Mouse (Mus musculus) myocyte (in vitro differentiated cells): ENCODE results near the gene Pafah1b2.

Source experiments
- E2F4 ChIP-seq: IDR thresholded peaks from one replicate; pipeline ENCODE4 v1.6.1; 2011; ENCODE audit warnings: mild to moderate bottlenecking, control low read depth, moderate library complexity; ENCODE audit not compliant: insufficient read depth
- MAX ChIP-seq: IDR thresholded peaks from one replicate; pipeline ENCODE4 v1.6.1; 2011; ENCODE audit warnings: low read depth, mild to moderate bottlenecking, control low read depth
- MYOG ChIP-seq, 3 experiments: IDR thresholded peaks; one replicate each; pipeline ENCODE4 v1.6.1; 2011; ENCODE audit warnings: control low read depth in 2 of 3, low read depth in 2 of 3, mild to moderate bottlenecking in 2 of 3; ENCODE audit not compliant: insufficient read length in 2 of 3, control insufficient read depth in 1 of 3, insufficient read depth in 1 of 3
- POLR2A ChIP-seq: IDR thresholded peaks from one replicate; pipeline ENCODE4 v1.6.1; 2011; ENCODE audit warnings: low read depth, mild to moderate bottlenecking, control low read depth, moderate library complexity; ENCODE audit not compliant: insufficient read length
- TCF12 ChIP-seq: IDR thresholded peaks from one replicate; pipeline ENCODE4 v1.6.1; 2011; ENCODE audit warnings: mild to moderate bottlenecking, control low read depth; ENCODE audit not compliant: poor library complexity, insufficient read depth, severe bottlenecking
- TCF3 ChIP-seq: IDR thresholded peaks from one replicate; pipeline ENCODE4 v1.6.1; 2011; ENCODE audit warnings: low read depth, control low read depth; ENCODE audit not compliant: insufficient read length
- USF1 ChIP-seq: IDR thresholded peaks from one replicate; pipeline ENCODE4 v1.6.1; 2011; ENCODE audit warnings: low read depth, mild to moderate bottlenecking, control low read depth, moderate library complexity

DNA sequence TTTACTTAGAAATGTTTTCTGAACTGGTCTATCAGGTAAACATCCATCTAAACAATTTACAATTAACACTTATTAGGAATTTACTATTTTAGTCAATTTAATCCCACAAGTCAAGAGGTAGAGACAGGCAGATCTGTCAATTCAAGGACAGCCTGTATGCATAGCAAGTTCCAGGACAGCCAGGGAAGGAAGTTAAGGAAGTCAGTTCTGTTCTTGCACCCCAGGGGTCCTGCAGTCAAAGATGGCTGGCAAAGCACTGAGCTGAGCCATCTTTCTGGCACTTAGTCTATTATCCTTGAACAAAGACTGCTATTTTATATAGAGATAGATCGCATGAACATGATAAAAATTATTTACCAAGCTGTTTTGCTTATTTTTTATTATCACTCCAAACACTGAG lies 31.9 kb downstream of the Pafah1b2 start:
- TF ChIP-seq MAX = no peak
- no peak for TF ChIP-seq USF1
- TF ChIP-seq POLR2A = no peak
- no peak for TF ChIP-seq TCF3
- TF ChIP-seq TCF12 = no peak
- no peak for TF ChIP-seq MYOG (IDR thresholded peaks at IDR 0.05; ENCODE audit: control insufficient read depth in 1 of 3, insufficient read depth in 1 of 3, insufficient read length in 2 of 3, low read depth in 2 of 3)
- TF ChIP-seq E2F4 = no peak
